Mouse (Mus musculus) brain, adult 2 months (tissue): ENCODE measurements at regions not wholly inside any gene's neighbourhood (a gene's known extent, or its start where the extent isn't known, plus 50 kb on each side); places are given as distances from the start of the nearest gene placed in this dataset.

Experiments
- DNase-seq: peaks from one replicate; pipeline ENCODE4 v3.0.0; 2011; ENCODE audit warnings: low read depth, low spot score

GRCm38 (mm10) chr1:77567657-77568056 lies 52.8 kb upstream of the Epha4 start:
- DNase-seq = peak; percentile 62
